Mouse (Mus musculus) A20 (cell line): Measurements from ENCODE around the gene Hectd4.
"Not testable (repeated sequence)": the region's sequence is repeated elsewhere in the genome, so short reads cannot be mapped to it uniquely, and the experiment has no call there.

ENCODE experiments used
- DNase-seq: peaks from one replicate; pipeline ENCODE4 v3.0.0-alpha.2; 2011; ENCODE audit warnings: low read depth, low spot score

The Hectd4 gene

GRCm38 (mm10) chr5:121280456-121280855 lies 60.4 kb downstream of the Hectd4 start:
- DNase-seq = no peak

- DNase-seq = no peak
Observed at GRCm38 (mm10) chr5:121283051-121283450, 63.0 kb downstream of the Hectd4 start.

- no peak for DNase-seq
Observed at GRCm38 (mm10) chr5:121284816-121285215, 64.8 kb downstream of the Hectd4 start.

GRCm38 (mm10) chr5:121287213-121287612 lies 67.2 kb downstream of the Hectd4 start:
- DNase-seq = no peak

- DNase-seq = no peak
Observed at GRCm38 (mm10) chr5:121290289-121290688, 70.3 kb downstream of the Hectd4 start.

GRCm38 (mm10) chr5:121292309-121293165 lies 72.5 kb downstream of the Hectd4 start:
- DNase-seq = no peak

- no peak for DNase-seq
Observed at GRCm38 (mm10) chr5:121305009-121305408, 85.0 kb downstream of the Hectd4 start.

- no peak for DNase-seq
Observed at GRCm38 (mm10) chr5:121307620-121308019, 87.6 kb downstream of the Hectd4 start.

GRCm38 (mm10) chr5:121311576-121311975 lies 91.6 kb downstream of the Hectd4 start:
- DNase-seq = no peak

GRCm38 (mm10) chr5:121313764-121314474 lies 93.9 kb downstream of the Hectd4 start:
- DNase-seq = no peak

- DNase-seq = no peak
Observed at GRCm38 (mm10) chr5:121326079-121326805, 106.2 kb downstream of the Hectd4 start.

- DNase-seq = no peak
Observed at GRCm38 (mm10) chr5:121329333-121330058, 109.5 kb downstream of the Hectd4 start.

GRCm38 (mm10) chr5:121330154-121330816 lies 110.3 kb downstream of the Hectd4 start:
- not testable (repeated sequence) for DNase-seq

- no peak for DNase-seq
Observed at GRCm38 (mm10) chr5:121331731-121332130, 111.7 kb downstream of the Hectd4 start.

GRCm38 (mm10) chr5:121333976-121334375 lies 114.0 kb downstream of the Hectd4 start:
- DNase-seq = no peak

- DNase-seq = no peak
Observed at GRCm38 (mm10) chr5:121334454-121334853, 114.4 kb downstream of the Hectd4 start.

- no peak for DNase-seq
Observed at GRCm38 (mm10) chr5:121335426-121335825, 115.4 kb downstream of the Hectd4 start.

- no peak for DNase-seq
Observed at GRCm38 (mm10) chr5:121336009-121336408, 116.0 kb downstream of the Hectd4 start.

- no peak for DNase-seq
Observed at GRCm38 (mm10) chr5:121336776-121337175, 116.8 kb downstream of the Hectd4 start.

GRCm38 (mm10) chr5:121339507-121340230 lies 119.7 kb downstream of the Hectd4 start:
- DNase-seq = no peak
